ENCODE assay signal across 22 mouse cellular contexts in genomic region chr8:124635247-124635502, GRCm38 (mm10). TPM values are rescaled to one million over a fixed set of nuclear protein-coding genes. Genes with fewer than 3 reads are reported as not detected.
"Had no signal": no experiment of that assay in that cellular context is flagged by ENCODE, and none has a peak within 500 bp of the region (broad histone marks: within the 10 kb centered on the region; RNA-seq: fewer than 3 reads in every experiment).

No protein-coding gene starts in this region.

- H3K4me2 ChIP-seq: liver, embryonic 11.5 days; lung, embryonic 15.5 days; midbrain, embryonic 11.5 days; neural tube, embryonic 12.5 days; neural tube, embryonic 15.5 days had no signal

- H3K4me3 ChIP-seq: left cerebral cortex, adult 2 months; lung, embryonic 15.5 days; megakaryocyte, embryonic 14.5 days; neural tube, embryonic 12.5 days; neural tube, embryonic 15.5 days had no signal

- H3K9me3 ChIP-seq: lung, embryonic 15.5 days; megakaryocyte, embryonic 14.5 days; neural tube, embryonic 12.5 days; neural tube, embryonic 15.5 days had no signal

- H3K27ac ChIP-seq: left cerebral cortex, adult 2 months; liver, embryonic 14.5 days; lung, embryonic 15.5 days; neural tube, embryonic 12.5 days; neural tube, embryonic 15.5 days had no signal

- H3K4me1 ChIP-seq: megakaryocyte, embryonic 14.5 days; neural tube, embryonic 12.5 days had no signal

- DNase-seq: kidney, postnatal 14 days; kidney, postnatal 4 days; layer of hippocampus, postnatal 36 days; lung, postnatal 10 days; lung, postnatal 36 days; midbrain, embryonic 14.5 days; retina, postnatal 1 day; right cerebral cortex, postnatal 25 days; spleen, adult 18-20 months; thymus, adult 18-20 months; thymus, postnatal 36 days had no signal

- H3K27me3 ChIP-seq: lung, embryonic 15.5 days; neural tube, embryonic 12.5 days; neural tube, embryonic 15.5 days had no signal

- H3K9ac ChIP-seq: liver, embryonic 14.5 days; lung, embryonic 15.5 days; neural tube, embryonic 12.5 days; neural tube, embryonic 15.5 days had no signal

RNA-seq across cellular contexts. Expression of gene Capn9, which starts 59.3 kb away (rescaled TPM):
- total RNA-seq: left cerebral cortex, adult 2 months; left cerebral cortex, postnatal 10 days had no signal
- polyA plus RNA-seq: kidney, embryonic 16.5 days; limb, embryonic 11.5 days; liver, embryonic 11.5 days; liver, embryonic 14.5 days; midbrain, embryonic 11.5 days; neural tube, embryonic 12.5 days had no signal
